Mouse (Mus musculus) adrenal gland, adult 18-20 months (tissue): Measurements from ENCODE around the gene BC053393. TPM values are rescaled to one million over a fixed set of nuclear protein-coding genes. Genes with fewer than 3 reads are reported as not detected.

Source experiments
- total RNA-seq, 2 experiments: library from RNA; stranded (reverse); gene quantifications; 1 replicate in 1 of 2; 2 replicates in 1 of 2; pipeline ENCODE4 v1.2.3; 2021

BC053393 gene
- total RNA-seq, 2 experiments from 2014 or later, result not detected

Other genes starting within 250 kb of the BC053393 start
- under 1 TPM; 0.23 to 0.58 TPM for gene Itk, start 182.0 kb upstream of the BC053393 start, total RNA-seq
- not detected for gene Fam71b, start 175.0 kb upstream of the BC053393 start, total RNA-seq
- 10 to 100 TPM; 44.6 to 53.3 TPM for gene Med7, start 134.6 kb upstream of the BC053393 start, total RNA-seq
- gene Havcr2, start 116.6 kb upstream of the BC053393 start, total RNA-seq, result 1 to 10 TPM; 3.0 to 3.4 TPM
- not detected for gene Gm12169, start 47.3 kb upstream of the BC053393 start, total RNA-seq
- not detected for gene Dppa1, start 57.7 kb downstream of the BC053393 start, total RNA-seq
- not detected for gene Timd2, start 135.5 kb downstream of the BC053393 start, total RNA-seq
- not detected for gene Havcr1, start 163.5 kb downstream of the BC053393 start, total RNA-seq
- 1 to 10 TPM in 1 of 2 experiments, under 1 TPM in 1; 0.60 to 1.5 TPM for gene Timd4, start 239.3 kb downstream of the BC053393 start, total RNA-seq